Mouse (Mus musculus) liver, embryonic 14.5 days (tissue): ENCODE measurements around the gene Vipr2. TPM values are rescaled to one million over a fixed set of nuclear protein-coding genes. Genes with fewer than 3 reads are reported as not detected.

Source experiments
- ATAC-seq: fragments of 200-750 bp; cut with Nextera tagmentation; 2 replicates; pipeline ENCODE4 v1.8.0; 2017; ENCODE audit warnings: moderate number of reproducible peaks, mild to moderate bottlenecking, moderate library complexity; ENCODE audit not compliant: insufficient read depth
- DNase-seq, 3 experiments: peaks; one replicate each; pipeline ENCODE4 v3.0.0-alpha.2; 2012 to 2013; ENCODE audit warnings: low read depth in 3 of 3, low spot score in 3 of 3
- H3K27ac ChIP-seq: fragments of 300-500 bp; sonication (generic); 2 replicates; pipeline ENCODE4 v1.5.1; 2014; ENCODE audit warnings: moderate library complexity, mild to moderate bottlenecking, control low read depth, inconsistent platforms
- H3K27me3 ChIP-seq: fragments of 300-500 bp; sonication (generic); 2 replicates; pipeline ENCODE4 v1.6.1; 2014; ENCODE audit warnings: mild to moderate bottlenecking, low read length, moderate library complexity; ENCODE audit not compliant: control insufficient read depth, insufficient read depth
- H3K36me3 ChIP-seq: fragments of 300-500 bp; sonication (generic); replicated peaks from 2 replicates; pipeline ENCODE4 v1.6.1; 2014; ENCODE audit warnings: low read depth; ENCODE audit not compliant: control insufficient read depth, insufficient read depth
- H3K4me1 ChIP-seq, 2 experiments: fragments of 200-500 bp in 1 of 2; fragments of 300-500 bp in 1 of 2; sonication (generic) in 1 of 2; replicated peaks; 2 replicates each; pipeline ENCODE4 v1.6.1; 2012 to 2014; ENCODE audit warnings: antibody characterized with exemption in 1 of 2, inconsistent platforms in 1 of 2, low read length in 1 of 2; ENCODE audit not compliant: control insufficient read depth in 2 of 2, insufficient read depth in 2 of 2
- H3K4me2 ChIP-seq: fragments of 300-500 bp; sonication (generic); 2 replicates; pipeline ENCODE4 v1.6.1; 2014; ENCODE audit warnings: low read depth, mild to moderate bottlenecking, control low read depth, moderate library complexity
- H3K4me3 ChIP-seq, 2 experiments: fragments of 200-500 bp in 1 of 2; fragments of 300-500 bp in 1 of 2; sonication (generic) in 1 of 2; 2 replicates each; pipeline ENCODE4 v1.5.1; 2012 to 2014; ENCODE audit warnings: low read depth in 2 of 2, low read length in 2 of 2, mild to moderate bottlenecking in 2 of 2, control low read depth in 1 of 2, inconsistent platforms in 1 of 2, moderate library complexity in 1 of 2; ENCODE audit not compliant: insufficient read depth in 1 of 2
- H3K9ac ChIP-seq: fragments of 300-500 bp; sonication (generic); replicated peaks from 2 replicates; pipeline ENCODE4 v1.6.1; 2014; ENCODE audit warnings: mild to moderate bottlenecking, control low read depth, moderate library complexity
- H3K9me3 ChIP-seq: fragments of 300-500 bp; sonication (generic); 2 replicates; pipeline ENCODE4 v1.6.1; 2016; ENCODE audit warnings: low read length, mixed read lengths; ENCODE audit not compliant: control insufficient read depth
- CTCF ChIP-seq: IDR thresholded peaks from 2 replicates; pipeline ENCODE4 v1.5.1; 2016; ENCODE audit warnings: antibody characterized with exemption, low read depth, control low read depth
- EP300 ChIP-seq: IDR thresholded peaks from 2 replicates; pipeline ENCODE4 v1.6.1; 2016; ENCODE audit warnings: antibody characterized with exemption, low read depth
- WGBS: fragments of 180-500 bp; shearing (Covaris S2); extraction: QIAGEN DNeasy Blood & Tissue Kit; methylation state at CpG from one replicate; pipeline ENCODE4 v1.1.7; 2014; ENCODE audit not compliant: insufficient replicate concordance; 5-methylcytosine and 5-hydroxymethylcytosine counted together
- polyA plus RNA-seq, 2 experiments: library from polyadenylated mRNA; depleted of rRNA in 1 of 2; stranded (reverse) in 1 of 2; unstranded in 1 of 2; fragments of >200 nt; fragmentation: Nextera tagmentation in 1 of 2; extraction: Ambion mirVana in 1 of 2; gene quantifications; 2 replicates each; pipeline versions ENCODE4 v1.2.1 to v1.2.3; 2012 to 2014

Vipr2 gene
- polyA plus RNA-seq, 2 experiments: 0.06 to 0.19 TPM

GRCm38 (mm10) chr12:116047440-116048377 is 29.8 kb upstream of the Vipr2 start, which contains the start of gene Zfp386:
Gene Zfp386 (plus strand): TSS chr12:116047724.
- Histone ChIP-seq H3K4me3 (peak within 1 kb of the TSS; percentile 68 to 90), H3K27ac (no peak within 1 kb of the TSS), H3K36me3 (no peaks in the 10 kb centered on the region), H3K4me2 (peak within 1 kb of the TSS; percentile 72), H3K9me3 (no peaks in the 10 kb centered on the region), H3K27me3 (no peaks in the 10 kb centered on the region), H3K4me1 (peaks cover 0 to 7% of the 10 kb centered on the region in 2 experiments; a peak in 3 of 4 replicates), H3K9ac (peak within 1 kb of the TSS; percentile 57)
- DNase-seq (peak; percentile 83 to 85 (median 84)), ATAC-seq (peak; percentile 97)
- TF ChIP-seq EP300 (0 out of 2 replicates have a peak, but pooled peaks have one; percentile 17), CTCF (no peak)
- 1% methylated on average over 55 of the region's 55 CpGs for WGBS

GRCm38 (mm10) chr12:116048766-116049165 is 28.8 kb upstream of the Vipr2 start:
- peaks cover 0 to 7% of the 10 kb centered on the region in 2 experiments; a peak in 3 of 4 replicates for H3K4me1 ChIP-seq
- no peaks in the 10 kb centered on the region for H3K36me3 ChIP-seq
- H3K4me3 ChIP-seq: peak overlapping the region; percentile 24 to 68; a peak in 1 of 4 replicates
- no peak overlapping the region for H3K9ac ChIP-seq
- DNase-seq (no peak), ATAC-seq (no peak)
- TF ChIP-seq CTCF: no peak
- TF ChIP-seq EP300: no peak
- H3K4me2 ChIP-seq: peak overlapping the region; percentile 72
- H3K27me3 ChIP-seq: no peaks in the 10 kb centered on the region
- no peak overlapping the region for H3K27ac ChIP-seq
- 65% methylated on average over 7 of the region's 7 CpGs for WGBS
- no peaks in the 10 kb centered on the region for H3K9me3 ChIP-seq

- no peak for DNase-seq
- Histone ChIP-seq H3K4me2 (no peak overlapping the region), H3K4me3 (no peak overlapping the region), H3K36me3 (no peaks in the 10 kb centered on the region), H3K27ac (no peak overlapping the region), H3K27me3 (no peaks in the 10 kb centered on the region), H3K9me3 (no peaks in the 10 kb centered on the region), H3K9ac (no peak overlapping the region), H3K4me1 (peaks cover 0 to 7% of the 10 kb centered on the region in 2 experiments; a peak in 3 of 4 replicates)
- whole genome bisulfite sequencing: 70% methylated on average over 3 of the region's 3 CpGs
- TF ChIP-seq EP300 (no peak), CTCF (no peak)
- ATAC-seq: no peak
Measured at GRCm38 (mm10) chr12:116049236-116049635, 28.3 kb upstream of the Vipr2 start.

- ATAC-seq: no peak
- WGBS: 46% methylated on average over 6 of the region's 6 CpGs
- no peaks in the 10 kb centered on the region for H3K27me3 ChIP-seq
Measured at GRCm38 (mm10) chr12:116049701-116050100, 27.8 kb upstream of the Vipr2 start.

DNA sequence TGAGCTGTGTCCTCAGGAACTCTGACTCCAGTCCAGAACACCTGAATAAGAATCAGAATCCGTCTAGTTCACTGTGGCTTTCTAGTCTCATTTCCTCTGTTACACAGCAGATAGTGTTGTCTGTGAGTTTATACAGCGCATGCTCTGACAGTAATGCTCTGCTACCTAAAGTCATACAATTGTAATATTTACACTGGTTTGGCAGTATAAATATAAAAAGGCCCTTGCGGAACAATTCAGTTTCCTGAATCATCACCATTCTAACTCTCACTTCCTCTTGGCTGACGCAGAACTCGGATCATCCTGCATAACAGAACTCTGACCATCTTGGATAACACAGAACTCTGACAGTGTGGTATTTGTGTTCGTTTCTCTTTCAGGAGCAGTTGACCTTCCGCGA is 23.2 kb upstream of the Vipr2 start:
- WGBS: 77% methylated on average over 8 of the region's 8 CpGs
- H3K4me1 ChIP-seq: no peaks in the 10 kb centered on the region
- DNase-seq (no peak), ATAC-seq (no peak)
- H3K27ac ChIP-seq: no peak overlapping the region
- no peaks in the 10 kb centered on the region for H3K9me3 ChIP-seq
- H3K9ac ChIP-seq: no peak overlapping the region
- peaks cover 4% of the 10 kb centered on the region for H3K36me3 ChIP-seq
- TF ChIP-seq EP300 (no peak), CTCF (no peak)
- no peaks in the 10 kb centered on the region for H3K27me3 ChIP-seq
- H3K4me2 ChIP-seq: no peak overlapping the region
- H3K4me3 ChIP-seq: no peak overlapping the region

More at GRCm38 (mm10) chr12:116049701-116050100, 27.8 kb upstream of the Vipr2 start:
- Histone ChIP-seq H3K4me3 (no peak overlapping the region), H3K4me1 (peaks cover 0 to 7% of the 10 kb centered on the region in 2 experiments; a peak in 3 of 4 replicates), H3K9me3 (no peaks in the 10 kb centered on the region), H3K36me3 (no peaks in the 10 kb centered on the region), H3K27ac (no peak overlapping the region), H3K9ac (no peak overlapping the region), H3K4me2 (no peak overlapping the region)
- DNase-seq: peak in 1 of 3 experiments; percentile 1
- TF ChIP-seq EP300: no peak
- TF ChIP-seq CTCF: peak; percentile 59
